Mouse (Mus musculus) skeletal muscle tissue, postnatal 0 days (tissue): Measurements from ENCODE around the gene Cyp4a31. TPM values are rescaled to one million over a fixed set of nuclear protein-coding genes. Genes with fewer than 3 reads are reported as not detected.

ENCODE experiments used
- polyA plus RNA-seq: library from polyadenylated mRNA; unstranded; fragments of >200 nt; fragmentation: Nextera tagmentation; extraction: Ambion mirVana; gene quantifications from 2 replicates; pipeline ENCODE4 v1.2.1, GENCODE M21; 2015

Gene Cyp4a31
- not detected in 2 replicates for polyA plus RNA-seq

DNA sequence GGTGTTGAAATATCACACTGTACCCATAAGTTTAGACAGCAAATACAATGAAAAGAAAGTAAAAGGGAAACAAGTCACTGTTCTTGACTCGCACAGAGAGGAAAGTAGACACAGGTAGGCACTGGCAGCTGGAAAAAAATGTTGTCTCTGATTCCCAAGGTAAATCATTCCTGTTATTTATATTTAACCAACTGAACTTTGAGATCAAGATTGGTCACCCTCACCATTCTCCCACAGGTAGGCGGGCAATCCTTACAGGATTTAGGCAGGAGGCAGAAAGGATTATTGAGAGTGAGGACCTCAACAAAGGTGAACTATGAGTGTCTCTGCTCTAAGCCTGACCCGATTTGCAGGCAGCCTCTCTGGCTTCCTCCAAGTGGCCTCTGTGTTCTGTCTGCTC, at the start of gene Cyp4a31:
Cyp4a31 (plus strand) TSS at position 249 of the 400 bp plus-strand sequence.

DNA sequence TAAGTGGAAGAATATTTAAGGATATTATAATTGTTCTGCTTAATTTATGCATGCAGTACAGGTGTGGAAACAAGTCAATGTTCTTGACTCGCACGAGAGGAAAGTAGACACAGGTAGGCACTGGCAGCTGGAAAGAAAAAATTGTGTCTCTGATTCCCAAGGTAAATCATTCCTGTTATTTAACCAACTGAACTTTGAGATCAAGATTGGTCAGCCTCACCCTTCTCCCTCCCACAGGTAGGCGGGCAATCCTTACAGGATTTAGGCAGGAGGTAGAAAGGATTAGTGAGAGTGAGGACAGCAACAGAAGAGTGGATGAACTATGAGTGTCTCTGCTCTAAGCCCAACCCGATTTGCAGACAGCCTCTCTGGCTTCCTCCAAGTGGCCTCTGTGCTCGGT, 45.4 kb upstream of the Cyp4a31 start, which contains the start of gene Cyp4a10:
Cyp4a10 (plus strand) TSS at position 265 of the 400 bp plus-strand sequence.

DNA sequence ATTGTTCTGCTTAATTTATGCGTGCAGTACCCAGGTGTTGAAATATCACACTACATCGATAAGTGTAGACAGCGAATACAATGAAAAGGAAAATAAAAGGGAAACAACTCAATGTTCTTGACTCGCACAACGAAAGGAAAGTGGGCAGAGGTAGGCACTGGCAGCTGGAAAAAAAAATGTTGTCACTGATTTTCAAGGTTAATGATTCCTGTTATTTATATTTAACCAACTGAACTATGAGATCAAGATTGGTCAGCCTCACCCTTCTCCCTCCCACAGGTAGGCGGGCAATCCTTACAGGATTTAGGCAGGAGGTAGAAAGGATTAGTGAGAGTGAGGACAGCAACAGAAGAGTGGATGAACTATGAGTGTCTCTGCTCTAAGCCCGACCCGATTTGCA, 37.2 kb downstream of the Cyp4a31 start, which contains the start of gene Cyp4a32:
Cyp4a32 (plus strand) TSS at position 359 of the 400 bp plus-strand sequence.

Other genes starting within 250 kb of the Cyp4a31 start
- not detected in 2 replicates for gene Cyp4a12b, start 152.0 kb upstream of the Cyp4a31 start, polyA plus RNA-seq
- not detected in 2 replicates for gene Cyp4a30b, start 111.0 kb upstream of the Cyp4a31 start, polyA plus RNA-seq
- 0.28 and 0.51 TPM in 2 replicates for gene Cyp4a14, start 67.5 kb upstream of the Cyp4a31 start, polyA plus RNA-seq
- 0.12 and 0.19 TPM in 2 replicates for gene Cyp4a10, start 45.4 kb upstream of the Cyp4a31 start, polyA plus RNA-seq
- gene Cyp4a32, start 37.3 kb downstream of the Cyp4a31 start, polyA plus RNA-seq, result not detected in 2 replicates
- 8.1 and 14.9 TPM in 2 replicates for gene Cyp4b1, start 84.1 kb downstream of the Cyp4a31 start, polyA plus RNA-seq
- gene Efcab14, start 174.1 kb downstream of the Cyp4a31 start, polyA plus RNA-seq, result 21.4 and 23.9 TPM in 2 replicates
- gene Tex38, start 217.4 kb downstream of the Cyp4a31 start, polyA plus RNA-seq, result 0.33 and 0.44 TPM in 2 replicates
- 55.5 and 58.5 TPM in 2 replicates for gene Atpaf1, start 221.2 kb downstream of the Cyp4a31 start, polyA plus RNA-seq